ENCODE assay signal across 24 mouse cellular contexts in genomic region chr2:179231708-179232354, GRCm38 (mm10).
DNase-seq lines count a peak whose midpoint lies in the region; ATAC-seq and TF ChIP-seq lines count a peak whose summit lies in the region.
"Had no signal": no experiment of that assay in that cellular context is flagged by ENCODE, and none has a peak within 500 bp of the region (broad histone marks: within the 10 kb centered on the region; RNA-seq: fewer than 3 reads in every experiment).

No protein-coding gene starts in this region.

- H3K9me3 ChIP-seq in hindbrain, postnatal 0 days (ENCODE audit: low read length), result no peaks in the 10 kb centered on the region
- H3K9me3 ChIP-seq in hindbrain, embryonic 10.5 days, result no peaks in the 10 kb centered on the region
- no peaks in the 10 kb centered on the region for H3K9me3 ChIP-seq in midbrain, embryonic 13.5 days
- no peaks in the 10 kb centered on the region for H3K9me3 ChIP-seq in midbrain, embryonic 16.5 days (replicated peaks; ENCODE audit: control insufficient read depth, low read length, poor library complexity, severe bottlenecking)
- H3K9me3 ChIP-seq: forebrain, embryonic 10.5 days; heart, embryonic 12.5 days; heart, embryonic 15.5 days; hindbrain, embryonic 12.5 days; hindbrain, embryonic 15.5 days had no signal

- TF ChIP-seq CTCF in hindbrain, postnatal 0 days (IDR thresholded peaks at IDR 0.05; ENCODE audit: low read depth), result no peak

- H3K4me2 ChIP-seq in hindbrain, postnatal 0 days (ENCODE audit: low read depth, low read length), result no peak overlapping the region
- no peak overlapping the region for H3K4me2 ChIP-seq in midbrain, embryonic 13.5 days (replicated peaks)
- no peak overlapping the region for H3K4me2 ChIP-seq in midbrain, embryonic 16.5 days (ENCODE audit: low read length)
- H3K4me2 ChIP-seq: heart, embryonic 12.5 days; heart, embryonic 15.5 days; hindbrain, embryonic 12.5 days; hindbrain, embryonic 15.5 days had no signal

- H3K4me3 ChIP-seq in hindbrain, postnatal 0 days (ENCODE audit: low read length), result no peak overlapping the region
- no peak overlapping the region for H3K4me3 ChIP-seq in hindbrain, embryonic 10.5 days
- no peak overlapping the region for H3K4me3 ChIP-seq in midbrain, embryonic 13.5 days (replicated peaks)
- H3K4me3 ChIP-seq in midbrain, embryonic 16.5 days (ENCODE audit: low read depth, low read length), result no peak overlapping the region
- H3K4me3 ChIP-seq: forebrain, embryonic 10.5 days; heart, embryonic 12.5 days; heart, embryonic 15.5 days; hindbrain, embryonic 12.5 days; hindbrain, embryonic 15.5 days had no signal

- ATAC-seq in hindbrain, postnatal 0 days, result peak; percentile 32; the same call in 1 of the 2 replicates
- ATAC-seq in midbrain, embryonic 13.5 days, result peak; percentile 63; the same call in 1 of the 2 replicates
- peak; percentile 80 for ATAC-seq in midbrain, embryonic 16.5 days
- ATAC-seq: activated CD4-positive, CD25-positive, alpha-beta regulatory T cell, adult 4 months; forebrain, embryonic 14.5 days; inflammation-experienced regulatory T-cells, adult 6 months had no signal

- no peaks in the 10 kb centered on the region for H3K36me3 ChIP-seq in hindbrain, postnatal 0 days (ENCODE audit: insufficient read depth, low read length)
- H3K36me3 ChIP-seq in hindbrain, embryonic 10.5 days, result no peaks in the 10 kb centered on the region
- no peaks in the 10 kb centered on the region for H3K36me3 ChIP-seq in midbrain, embryonic 13.5 days
- no peaks in the 10 kb centered on the region for H3K36me3 ChIP-seq in midbrain, embryonic 16.5 days (ENCODE audit: control insufficient read depth, insufficient read depth, low read length)
- H3K36me3 ChIP-seq: forebrain, embryonic 10.5 days; heart, embryonic 12.5 days; heart, embryonic 15.5 days; hindbrain, embryonic 12.5 days; hindbrain, embryonic 15.5 days had no signal

- H3K9ac ChIP-seq in hindbrain, postnatal 0 days (replicated peaks; ENCODE audit: low read length), result no peak overlapping the region
- H3K9ac ChIP-seq in midbrain, embryonic 13.5 days (replicated peaks), result no peak overlapping the region
- H3K9ac ChIP-seq in midbrain, embryonic 16.5 days (ENCODE audit: low read depth, low read length), result no peak overlapping the region
- H3K9ac ChIP-seq: heart, embryonic 12.5 days; heart, embryonic 15.5 days; hindbrain, embryonic 12.5 days; hindbrain, embryonic 15.5 days had no signal

- no peaks in the 10 kb centered on the region for H3K27me3 ChIP-seq in hindbrain, postnatal 0 days (ENCODE audit: insufficient read depth, low read length)
- no peaks in the 10 kb centered on the region for H3K27me3 ChIP-seq in hindbrain, embryonic 10.5 days (ENCODE audit: insufficient read depth, poor library complexity, severe bottlenecking)
- H3K27me3 ChIP-seq in midbrain, embryonic 13.5 days, result no peaks in the 10 kb centered on the region
- no peaks in the 10 kb centered on the region for H3K27me3 ChIP-seq in midbrain, embryonic 16.5 days (ENCODE audit: control insufficient read depth, insufficient read depth, low read depth, low read length)
- H3K27me3 ChIP-seq: heart, embryonic 12.5 days; heart, embryonic 15.5 days; hindbrain, embryonic 12.5 days; hindbrain, embryonic 15.5 days had no signal

- no peak for DNase-seq in hindbrain, postnatal 0 days (ENCODE audit: low spot score)
- no peak for DNase-seq in hindbrain, embryonic 10.5 days (ENCODE audit: low spot score)
- DNase-seq in CD4-positive helper T cell, adult 2 months (ENCODE audit: low read depth, low spot score), result peak; percentile 4
- DNase-seq in spleen, postnatal 36 days (ENCODE audit: low spot score in 2 of 2), result no peak
- DNase-seq in kidney, postnatal 25 days, result no peak
- DNase-seq: adrenal gland, postnatal 10 days; adrenal gland, postnatal 36 days; cerebellum, adult 18-20 months; cerebellum, adult 9-10 months; cerebellum, postnatal 14 days; gastrocnemius, postnatal 25 days; heart, adult 18-20 months; heart, postnatal 10 days; heart, postnatal 36 days had no signal

- WGBS in hindbrain, postnatal 0 days, result 72% methylated on average over 6 of the region's 6 CpGs
- WGBS in hindbrain, embryonic 10.5 days, result 85% methylated on average over 6 of the region's 6 CpGs
- 68% methylated on average over 6 of the region's 6 CpGs for WGBS in midbrain, embryonic 13.5 days
- WGBS in midbrain, embryonic 16.5 days, result 65% methylated on average over 6 of the region's 6 CpGs

- no peaks in the 10 kb centered on the region for H3K4me1 ChIP-seq in hindbrain, postnatal 0 days (ENCODE audit: insufficient read depth, low read length)
- peaks cover 27% of the 10 kb centered on the region for H3K4me1 ChIP-seq in hindbrain, embryonic 10.5 days (replicated peaks)
- H3K4me1 ChIP-seq in midbrain, embryonic 13.5 days (replicated peaks), result peaks cover 13% of the 10 kb centered on the region; the same call in 1 of the 2 replicates
- H3K4me1 ChIP-seq in midbrain, embryonic 16.5 days (ENCODE audit: control insufficient read depth, insufficient read depth, low read length), result peaks cover 9% of the 10 kb centered on the region
- H3K4me1 ChIP-seq: heart, embryonic 12.5 days; heart, embryonic 15.5 days; hindbrain, embryonic 12.5 days; hindbrain, embryonic 15.5 days had no signal

- H3K27ac ChIP-seq in hindbrain, postnatal 0 days, result no peak overlapping the region
- H3K27ac ChIP-seq in hindbrain, embryonic 10.5 days, result no peak overlapping the region
- H3K27ac ChIP-seq in midbrain, embryonic 13.5 days, result no peak overlapping the region
- no peak overlapping the region for H3K27ac ChIP-seq in midbrain, embryonic 16.5 days (ENCODE audit: low read length)
- H3K27ac ChIP-seq: forebrain, embryonic 10.5 days; heart, embryonic 15.5 days; hindbrain, embryonic 12.5 days; hindbrain, embryonic 15.5 days had no signal
